Mouse (Mus musculus): Measurements from ENCODE around the gene Kif23. TPM values are rescaled to one million over a fixed set of nuclear protein-coding genes. Genes with fewer than 3 reads are reported as not detected.

Gene Kif23
- polyA plus RNA-seq, 1 experiment = 23.1 TPM

- no peak for TF ChIP-seq POLR2A (IDR thresholded peaks at IDR 0.05; ENCODE audit: borderline replicate concordance, extremely low read depth, insufficient read depth, insufficient read length, poor library complexity, severe bottlenecking)
- TF ChIP-seq CTCF (IDR thresholded peaks at IDR 0.05; ENCODE audit: borderline replicate concordance, extremely low read depth, insufficient read depth, insufficient read length) = no peak
- DNase-seq (ENCODE audit: low read depth) = peak; percentile 26
Measured at GRCm38 (mm10) chr9:61967357-61967756, 20.8 kb upstream of the Kif23 start.

GRCm38 (mm10) chr9:61965987-61966386 lies 19.4 kb upstream of the Kif23 start:
- no peak for DNase-seq (ENCODE audit: low read depth)
- TF ChIP-seq POLR2A (IDR thresholded peaks at IDR 0.05; ENCODE audit: borderline replicate concordance, extremely low read depth, insufficient read depth, insufficient read length, poor library complexity, severe bottlenecking) (no peak), CTCF (IDR thresholded peaks at IDR 0.05; ENCODE audit: borderline replicate concordance, extremely low read depth, insufficient read depth, insufficient read length) (no peak)

GRCm38 (mm10) chr9:61965411-61965930 lies 18.9 kb upstream of the Kif23 start:
- no peak for TF ChIP-seq POLR2A (IDR thresholded peaks at IDR 0.05; ENCODE audit: borderline replicate concordance, extremely low read depth, insufficient read depth, insufficient read length, poor library complexity, severe bottlenecking)
- peak; percentile 92 for TF ChIP-seq CTCF (IDR thresholded peaks at IDR 0.05; ENCODE audit: borderline replicate concordance, extremely low read depth, insufficient read depth, insufficient read length)
- DNase-seq (ENCODE audit: low read depth) = peak; percentile 81

- no peak for DNase-seq (ENCODE audit: low read depth)
- TF ChIP-seq CTCF (IDR thresholded peaks at IDR 0.05; ENCODE audit: borderline replicate concordance, extremely low read depth, insufficient read depth, insufficient read length) = no peak
- no peak for TF ChIP-seq POLR2A (IDR thresholded peaks at IDR 0.05; ENCODE audit: borderline replicate concordance, extremely low read depth, insufficient read depth, insufficient read length, poor library complexity, severe bottlenecking)
Measured at GRCm38 (mm10) chr9:61963356-61963755, 16.8 kb upstream of the Kif23 start.

GRCm38 (mm10) chr9:61961181-61961580 lies 14.6 kb upstream of the Kif23 start:
- DNase-seq (ENCODE audit: low read depth) = no peak
- TF ChIP-seq POLR2A (IDR thresholded peaks at IDR 0.05; ENCODE audit: borderline replicate concordance, extremely low read depth, insufficient read depth, insufficient read length, poor library complexity, severe bottlenecking) = no peak
- TF ChIP-seq CTCF (IDR thresholded peaks at IDR 0.05; ENCODE audit: borderline replicate concordance, extremely low read depth, insufficient read depth, insufficient read length) = no peak

GRCm38 (mm10) chr9:61960753-61961152 lies 14.2 kb upstream of the Kif23 start:
- TF ChIP-seq POLR2A (IDR thresholded peaks at IDR 0.05; ENCODE audit: borderline replicate concordance, extremely low read depth, insufficient read depth, insufficient read length, poor library complexity, severe bottlenecking) (no peak), CTCF (IDR thresholded peaks at IDR 0.05; ENCODE audit: borderline replicate concordance, extremely low read depth, insufficient read depth, insufficient read length) (no peak)
- DNase-seq (ENCODE audit: low read depth) = no peak

- DNase-seq (ENCODE audit: low read depth) = no peak
- no peak for TF ChIP-seq CTCF (IDR thresholded peaks at IDR 0.05; ENCODE audit: borderline replicate concordance, extremely low read depth, insufficient read depth, insufficient read length)
- no peak for TF ChIP-seq POLR2A (IDR thresholded peaks at IDR 0.05; ENCODE audit: borderline replicate concordance, extremely low read depth, insufficient read depth, insufficient read length, poor library complexity, severe bottlenecking)
Measured at GRCm38 (mm10) chr9:61959921-61960569, 13.5 kb upstream of the Kif23 start.

GRCm38 (mm10) chr9:61954707-61955106 lies 8.1 kb upstream of the Kif23 start:
- no peak for DNase-seq (ENCODE audit: low read depth)
- no peak for TF ChIP-seq CTCF (IDR thresholded peaks at IDR 0.05; ENCODE audit: borderline replicate concordance, extremely low read depth, insufficient read depth, insufficient read length)
- TF ChIP-seq POLR2A (IDR thresholded peaks at IDR 0.05; ENCODE audit: borderline replicate concordance, extremely low read depth, insufficient read depth, insufficient read length, poor library complexity, severe bottlenecking) = no peak

- no peak for DNase-seq (ENCODE audit: low read depth)
- TF ChIP-seq POLR2A (IDR thresholded peaks at IDR 0.05; ENCODE audit: borderline replicate concordance, extremely low read depth, insufficient read depth, insufficient read length, poor library complexity, severe bottlenecking) (no peak), CTCF (IDR thresholded peaks at IDR 0.05; ENCODE audit: borderline replicate concordance, extremely low read depth, insufficient read depth, insufficient read length) (no peak)
Measured at GRCm38 (mm10) chr9:61952241-61952640, 5.7 kb upstream of the Kif23 start.

- DNase-seq (ENCODE audit: low read depth) = peak; percentile 95
- no peak for TF ChIP-seq POLR2A (IDR thresholded peaks at IDR 0.05; ENCODE audit: borderline replicate concordance, extremely low read depth, insufficient read depth, insufficient read length, poor library complexity, severe bottlenecking)
- peak; percentile 95 for TF ChIP-seq CTCF (IDR thresholded peaks at IDR 0.05; ENCODE audit: borderline replicate concordance, extremely low read depth, insufficient read depth, insufficient read length)
Measured at GRCm38 (mm10) chr9:61947402-61948346, 1.1 kb upstream of the Kif23 start.

GRCm38 (mm10) chr9:61945973-61946611 lies 482 bp downstream of the Kif23 start:
- peak; percentile 41 for DNase-seq (ENCODE audit: low read depth)
- TF ChIP-seq CTCF (IDR thresholded peaks at IDR 0.05; ENCODE audit: borderline replicate concordance, extremely low read depth, insufficient read depth, insufficient read length) (no peak), POLR2A (IDR thresholded peaks at IDR 0.05; ENCODE audit: borderline replicate concordance, extremely low read depth, insufficient read depth, insufficient read length, poor library complexity, severe bottlenecking) (no peak)

All from brain, embryonic 14.5 days (tissue).